Mouse (Mus musculus): ENCODE results near the gene Ush1g. TPM values are rescaled to one million over a fixed set of nuclear protein-coding genes. Genes with fewer than 3 reads are reported as not detected.

Gene Ush1g
- under 1 TPM; 0.14 to 0.16 TPM for total RNA-seq (2021)
- long read RNA-seq, partial matches to known transcripts = 0 of 1 reads
- long read RNA-seq, other reads (novel, unspliced or antisense) = 0 of 1 reads

DNA sequence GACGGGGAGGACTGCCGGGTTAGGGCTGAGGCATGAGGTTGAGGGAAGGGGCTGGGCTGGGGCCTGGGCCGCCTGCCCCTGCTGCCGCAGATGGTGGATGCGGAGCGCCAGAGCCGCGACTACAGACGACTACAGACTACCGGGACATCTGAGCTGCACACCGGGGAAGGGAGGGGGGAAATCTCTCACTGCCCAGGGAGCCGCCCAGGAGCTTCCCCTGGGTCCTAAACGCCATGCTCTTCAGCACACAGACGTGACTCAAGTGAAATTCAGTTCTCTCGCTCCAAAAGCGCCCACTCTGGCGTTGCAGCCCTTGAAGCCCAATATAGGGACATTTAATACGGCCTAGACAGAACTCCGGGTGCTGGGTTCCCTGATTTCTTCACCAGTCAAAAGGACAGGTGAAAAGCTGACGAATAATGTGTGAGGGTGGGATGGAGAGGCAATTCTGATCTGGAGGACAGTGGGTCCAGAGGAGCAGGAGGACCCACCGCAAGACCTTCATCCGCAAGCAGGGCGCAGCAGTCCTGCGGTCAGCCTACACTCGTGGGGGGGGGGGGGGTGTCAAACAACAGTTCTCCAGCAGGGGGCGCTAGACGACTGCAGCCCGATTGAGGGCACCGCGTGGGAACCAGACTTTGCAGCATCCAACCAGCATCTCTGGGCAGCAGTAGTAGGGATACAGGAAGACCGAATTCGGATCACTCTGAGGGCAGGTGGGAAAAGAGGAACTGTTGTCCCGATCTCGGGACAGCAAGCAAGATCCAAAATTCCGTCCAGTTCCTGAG lies at the start of gene Ush1g:
TSS of gene Ush1g (minus strand) at position 136 of the 788 bp plus-strand sequence.
- peak; percentile 52 to 63 for DNase-seq (ENCODE audit: low spot score in 2 of 2)

DNA sequence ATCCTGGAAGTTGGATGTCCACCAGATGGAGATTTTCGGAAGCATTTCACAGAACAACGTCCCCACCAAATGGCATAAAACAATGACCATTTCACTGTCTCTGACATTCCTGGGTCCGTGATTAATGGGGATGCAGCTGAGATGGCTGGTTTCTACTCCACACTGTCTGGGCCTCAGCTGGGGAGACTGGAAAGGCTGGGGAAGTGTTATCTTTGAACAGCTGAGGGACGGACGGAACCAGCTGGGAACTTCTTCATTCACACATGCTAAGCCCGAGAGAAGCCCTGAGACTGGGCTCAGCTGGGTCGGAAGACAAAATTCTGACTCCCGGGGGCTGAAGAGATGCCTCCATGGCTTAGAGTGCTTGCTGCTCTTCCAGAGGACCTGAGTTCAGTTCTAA lies 49.5 kb upstream of the Ush1g start:
- no peak for DNase-seq (ENCODE audit: low spot score in 2 of 2)

GRCm38 (mm10) chr11:115370368-115370767 lies 48.5 kb upstream of the Ush1g start:
- no peak for DNase-seq (ENCODE audit: low spot score in 2 of 2)

DNA sequence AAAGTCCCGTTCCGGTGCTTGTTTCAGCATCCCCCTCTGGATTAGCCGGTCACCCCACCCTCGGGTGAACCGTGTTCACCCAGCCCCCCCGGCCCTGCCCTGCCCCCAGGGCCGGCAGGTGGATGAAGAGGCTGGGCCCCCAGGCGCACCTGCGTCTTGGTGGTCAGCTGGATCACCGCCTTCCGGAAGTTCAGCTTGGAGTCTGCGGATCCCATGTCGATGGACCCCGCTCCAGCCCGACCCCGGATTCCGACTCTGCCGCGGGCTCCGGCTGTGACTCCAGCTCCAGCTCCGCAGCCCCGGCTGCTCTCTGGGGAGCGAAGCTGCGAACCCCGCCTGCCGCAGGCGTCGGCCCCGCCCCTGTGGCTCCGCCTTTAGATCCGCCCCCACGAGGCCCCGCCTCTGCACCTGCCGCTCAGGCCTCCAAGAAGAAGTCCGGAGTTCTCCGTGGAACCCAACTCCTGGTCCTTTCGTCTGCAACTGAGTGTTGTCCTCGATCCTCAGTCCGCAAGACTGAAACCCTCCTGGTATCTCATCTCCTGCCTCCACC lies 45.6 kb upstream of the Ush1g start, which contains the start of gene Hid1:
TSS of gene Hid1 (minus strand) at position 362 of the 550 bp plus-strand sequence.
- peak; percentile 81 to 85 for DNase-seq (ENCODE audit: low spot score in 2 of 2)

- DNase-seq (ENCODE audit: low spot score in 2 of 2) = peak; percentile 60 to 67
Measured at GRCm38 (mm10) chr11:115366706-115367394, 45.0 kb upstream of the Ush1g start.

GRCm38 (mm10) chr11:115366039-115366705 lies 44.3 kb upstream of the Ush1g start:
- no peak for DNase-seq (ENCODE audit: low spot score in 2 of 2)

GRCm38 (mm10) chr11:115364136-115364535 lies 42.3 kb upstream of the Ush1g start:
- no peak for DNase-seq (ENCODE audit: low spot score in 2 of 2)

DNA sequence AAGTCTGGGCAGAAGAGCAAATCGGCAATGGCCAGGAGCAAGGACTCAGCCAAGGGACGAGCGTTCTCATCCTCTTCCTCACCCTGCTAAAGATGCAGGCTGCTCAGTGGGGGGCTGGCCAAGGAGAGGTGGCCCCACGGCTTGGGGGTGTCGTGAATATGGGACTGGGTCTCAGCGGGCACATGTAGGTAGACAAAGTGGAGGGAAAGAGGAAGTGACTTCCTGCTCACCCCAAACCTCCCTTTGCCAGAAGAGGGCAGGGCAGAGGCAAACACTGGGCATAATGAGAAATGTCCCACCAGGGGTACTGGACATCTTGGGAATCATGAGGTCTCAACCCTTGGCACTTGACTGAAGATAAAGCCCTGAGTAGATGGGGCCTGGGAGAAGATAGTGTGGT lies 37.9 kb upstream of the Ush1g start:
- DNase-seq (ENCODE audit: low spot score in 2 of 2) = no peak

- DNase-seq (ENCODE audit: low spot score in 2 of 2) = peak in 1 of 2 experiments; percentile 23
Measured at GRCm38 (mm10) chr11:115359293-115359692, 37.5 kb upstream of the Ush1g start.

- DNase-seq (ENCODE audit: low spot score in 2 of 2) = peak; percentile 73 to 79
Measured at GRCm38 (mm10) chr11:115358468-115358867, 36.6 kb upstream of the Ush1g start.

DNA sequence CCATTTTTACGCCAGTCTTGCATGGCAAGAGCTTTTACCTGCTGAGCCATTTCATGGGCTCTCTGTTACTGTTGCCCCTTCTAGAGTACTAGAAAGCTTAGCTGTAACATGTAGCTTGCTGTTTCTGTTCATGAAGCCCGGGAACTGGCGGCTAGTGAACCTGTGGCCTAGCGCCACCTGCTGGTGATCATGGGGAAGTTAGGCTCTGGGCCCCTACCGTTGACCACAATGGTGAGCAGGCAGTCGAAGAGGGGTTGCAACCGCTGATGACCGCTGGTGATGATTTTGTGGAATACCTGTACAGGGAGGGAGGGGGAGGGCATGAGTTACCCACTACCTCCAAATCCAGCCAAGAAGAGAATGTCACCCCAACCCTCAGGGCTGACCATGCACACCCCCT lies 32.3 kb upstream of the Ush1g start:
- peak; percentile 72 to 82 for DNase-seq (ENCODE audit: low spot score in 2 of 2)

DNA sequence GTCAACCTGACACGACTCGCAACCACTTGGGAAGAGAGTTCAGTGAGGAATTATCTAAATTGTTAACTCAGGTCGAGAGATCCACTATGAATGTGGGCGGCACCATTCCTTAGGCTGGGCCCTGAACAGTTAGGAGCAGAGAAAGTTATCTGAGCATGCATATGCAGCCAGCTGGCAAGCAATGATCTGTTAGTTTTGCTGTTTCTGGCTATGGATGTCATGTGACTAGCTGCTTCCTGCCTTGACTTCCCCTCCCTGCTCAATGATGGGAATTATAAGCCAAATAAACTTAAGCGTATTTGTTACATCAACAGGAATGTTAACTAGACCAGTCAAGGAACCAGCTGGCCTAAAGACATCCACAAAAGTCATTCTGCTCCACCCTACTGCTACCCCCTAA lies 31.5 kb upstream of the Ush1g start:
- DNase-seq (ENCODE audit: low spot score in 2 of 2) = no peak

DNA sequence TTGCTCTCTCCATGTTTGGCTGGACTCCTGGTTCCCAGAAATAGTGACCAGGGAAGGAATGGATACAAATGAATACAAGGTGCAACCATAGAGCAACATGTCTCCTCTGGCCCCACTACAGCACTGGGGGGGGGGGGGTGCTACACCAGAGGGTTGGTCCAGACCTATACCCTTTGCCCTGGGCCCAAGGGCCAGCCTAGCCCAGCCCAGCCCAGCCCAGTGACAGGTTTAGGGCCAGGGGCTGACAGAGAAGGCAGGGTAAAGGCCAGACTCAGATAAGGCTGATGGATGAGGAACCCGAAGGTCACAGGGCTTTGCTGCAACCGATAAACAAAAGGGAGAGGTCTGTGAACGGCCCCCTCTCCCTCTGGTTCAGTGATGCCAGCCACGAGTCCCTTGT lies 28.1 kb upstream of the Ush1g start:
- DNase-seq (ENCODE audit: low spot score in 2 of 2) = no peak

- DNase-seq (ENCODE audit: low spot score in 2 of 2) = no peak
Measured at GRCm38 (mm10) chr11:115348681-115349248, 26.9 kb upstream of the Ush1g start.

GRCm38 (mm10) chr11:115345515-115345914 lies 23.7 kb upstream of the Ush1g start:
- DNase-seq (ENCODE audit: low spot score in 2 of 2) = no peak

DNA sequence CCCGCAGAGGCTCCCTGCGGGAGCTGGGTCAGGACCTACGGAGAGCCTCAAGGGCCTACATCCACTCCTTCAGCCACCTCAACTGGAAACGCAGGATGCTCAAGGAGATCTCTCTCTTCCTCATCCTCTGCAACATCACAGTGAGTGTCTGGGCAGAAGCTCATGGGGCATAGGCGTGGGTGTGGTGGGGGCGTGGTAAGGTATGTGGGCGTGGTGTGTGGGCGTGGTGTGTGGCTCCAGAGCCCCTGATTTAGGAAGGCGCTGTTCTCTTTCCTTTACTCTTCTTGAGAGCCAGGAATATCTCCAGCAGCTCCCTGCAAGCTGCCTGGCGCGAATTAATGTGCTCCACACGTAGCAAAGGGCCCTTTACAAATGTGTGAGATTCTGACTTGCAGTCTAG lies 23.1 kb upstream of the Ush1g start:
- DNase-seq (ENCODE audit: low spot score in 2 of 2) = no peak

GRCm38 (mm10) chr11:115341866-115342265 lies 20.0 kb upstream of the Ush1g start:
- DNase-seq (ENCODE audit: low spot score in 2 of 2) = no peak

- DNase-seq (ENCODE audit: low spot score in 2 of 2) = no peak
Measured at GRCm38 (mm10) chr11:115341246-115341645, 19.4 kb upstream of the Ush1g start.

DNA sequence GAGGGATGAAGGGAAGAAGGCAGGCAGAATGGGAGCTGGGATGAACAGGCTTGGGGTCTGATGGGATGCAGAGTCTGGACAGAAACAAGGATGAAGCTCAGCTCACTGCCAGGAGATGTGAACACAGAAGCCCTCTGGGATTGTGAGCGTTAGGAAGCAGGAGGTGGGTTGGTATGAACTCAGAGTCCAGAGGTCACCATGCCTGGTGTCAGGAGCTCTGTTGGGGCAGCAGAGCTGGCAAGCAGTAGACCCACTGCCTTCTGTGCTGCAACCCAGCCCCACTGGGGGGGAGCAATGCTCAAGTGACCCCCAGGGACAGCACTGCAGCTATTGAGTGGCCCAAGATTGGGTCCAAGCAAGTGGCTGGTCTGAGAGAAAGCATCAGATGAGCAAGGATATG lies 16.0 kb upstream of the Ush1g start:
- DNase-seq (ENCODE audit: low spot score in 2 of 2) = no peak

DNA sequence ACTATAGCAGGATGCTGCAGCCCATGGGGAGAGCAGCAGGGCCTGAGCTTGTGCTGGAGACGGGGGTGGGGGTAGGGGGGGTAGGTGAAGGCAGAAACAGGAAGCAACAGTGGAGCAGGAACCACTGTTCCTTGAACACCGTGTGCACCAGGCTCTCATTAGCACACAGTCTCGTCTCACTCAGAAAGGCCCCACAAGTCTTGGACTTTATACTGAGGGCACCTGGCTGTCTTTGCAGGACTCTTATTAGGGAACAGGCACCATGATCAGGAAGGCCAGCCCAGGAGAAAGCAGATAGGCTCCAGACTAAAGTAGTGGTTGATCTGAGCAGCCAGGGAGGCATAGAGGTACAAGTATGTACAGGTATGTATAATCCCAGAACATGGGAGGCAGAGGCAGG lies 15.5 kb upstream of the Ush1g start:
- DNase-seq (ENCODE audit: low spot score in 2 of 2) = no peak

DNA sequence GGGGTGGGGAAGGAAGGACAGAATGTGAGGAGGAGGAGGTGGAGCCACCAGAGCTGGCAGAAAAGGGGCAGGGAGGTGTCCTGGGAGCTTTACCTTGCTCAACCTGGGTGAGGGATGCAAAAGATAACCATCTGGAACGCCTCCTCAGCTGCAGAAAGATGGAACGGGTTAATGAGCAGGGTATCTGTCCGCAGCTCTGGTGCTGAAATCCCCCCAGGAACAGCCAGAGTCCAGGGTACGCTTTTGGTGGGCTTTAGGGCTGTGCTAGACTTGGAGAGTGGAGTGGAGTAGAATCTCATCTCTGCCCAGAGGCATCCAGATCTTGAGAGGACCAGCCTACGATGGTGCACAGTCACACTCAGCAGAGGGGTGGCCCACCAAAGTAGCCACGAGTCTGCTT lies 14.3 kb upstream of the Ush1g start:
- no peak for DNase-seq (ENCODE audit: low spot score in 2 of 2)
